Mouse (Mus musculus): ENCODE data around the gene Filip1l.

GRCm38 (mm10) chr16:57495476-57496203, 142.7 kb downstream of the Filip1l start:
- no peak for TF ChIP-seq POLR2A (IDR thresholded peaks at IDR 0.05; ENCODE audit: control insufficient read depth, extremely low read depth, insufficient read depth, low read length, poor library complexity)
- no peak for TF ChIP-seq CTCF (IDR thresholded peaks at IDR 0.05; ENCODE audit: borderline replicate concordance, control insufficient read depth, extremely low read depth, insufficient read depth, low read length, poor library complexity)
